Mouse (Mus musculus) heart, postnatal 0 days (tissue): ENCODE measurements around the gene Bcas3.

Experiments
- CTCF ChIP-seq: IDR thresholded peaks from 2 replicates; pipeline ENCODE4 v1.5.1; 2016; ENCODE audit warnings: antibody characterized with exemption, control low read depth, low read depth
- EP300 ChIP-seq: IDR thresholded peaks from 2 replicates; pipeline ENCODE4 v1.6.1; 2016; ENCODE audit warnings: antibody characterized with exemption, low read depth

DNA sequence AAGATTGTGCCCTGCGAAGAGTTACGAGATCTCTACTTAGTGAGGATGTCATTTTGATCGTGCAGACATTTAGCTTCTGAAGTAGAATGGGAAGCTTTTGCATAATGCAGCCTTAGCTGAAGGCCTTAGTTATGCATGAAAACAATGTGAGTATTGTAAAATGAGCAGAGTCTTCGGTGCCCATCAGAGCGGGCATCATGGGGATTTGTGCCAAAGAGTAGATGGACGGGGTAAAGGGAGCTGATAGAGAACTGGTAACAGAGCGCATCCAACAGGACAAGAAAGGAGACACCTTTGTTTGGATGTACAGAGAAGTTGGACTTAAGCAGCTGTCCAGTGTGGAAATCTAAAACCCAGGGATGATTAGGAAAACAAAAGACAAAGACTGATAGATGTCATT lies 108.6 kb downstream of the Bcas3 start:
- TF ChIP-seq CTCF, result no peak
- no peak for TF ChIP-seq EP300
